Mouse (Mus musculus): ENCODE results near the gene Cfap97. TPM values are rescaled to one million over a fixed set of nuclear protein-coding genes. Genes with fewer than 3 reads are reported as not detected.
A peak's percentile ranks its signal among the peaks of the same experiment; 100 is the strongest.
"Not testable (repeated sequence)": the region's sequence is repeated elsewhere in the genome, so short reads cannot be mapped to it uniquely, and the experiment has no call there.

Gene Cfap97
- 7.5 and 8.1 TPM in 2 replicates for polyA plus RNA-seq (2012; rRNA removed)

DNA sequence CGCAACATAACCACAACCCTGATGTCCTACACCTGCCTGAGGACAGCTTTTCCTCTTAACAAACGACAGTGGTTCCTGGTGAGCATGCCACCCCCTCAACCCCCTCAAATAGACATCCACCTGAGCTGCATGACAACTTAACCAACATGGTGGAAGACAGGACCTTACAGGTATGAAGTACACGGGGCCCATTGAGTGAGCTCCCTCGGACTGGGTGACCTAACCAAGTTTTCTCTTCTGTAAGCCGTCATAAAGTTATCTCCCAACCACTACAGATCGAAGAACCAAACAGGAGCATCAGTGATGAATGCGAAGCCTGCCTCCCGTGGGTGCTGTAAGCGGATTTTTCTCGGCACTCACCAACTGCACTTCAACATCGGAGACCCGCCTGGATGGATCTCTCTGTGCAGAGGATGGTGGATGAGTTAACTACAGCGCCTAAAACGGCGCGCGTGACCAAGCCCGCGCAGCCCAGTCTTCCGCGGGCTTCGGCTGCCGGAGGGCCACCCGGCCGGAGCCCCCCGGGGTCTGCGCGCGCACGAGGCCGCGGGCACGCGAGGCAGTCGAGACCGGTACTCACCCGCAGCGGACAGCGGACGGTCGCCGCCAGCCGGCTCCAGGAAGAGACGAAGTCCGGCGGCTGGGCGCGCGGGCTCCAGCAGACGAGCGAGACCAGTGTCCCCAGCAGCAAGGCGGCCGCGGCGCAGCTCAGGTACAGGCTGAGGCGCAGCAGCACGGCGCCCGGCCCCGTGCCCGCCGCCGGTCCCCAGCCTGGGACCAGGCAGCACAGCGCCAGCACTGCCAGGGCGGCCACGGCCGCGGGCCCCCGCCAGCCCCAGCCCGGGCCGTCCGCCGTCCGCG lies at the start of gene Cfap97:
Cfap97 (plus strand) TSS at position 570 of the 861 bp plus-strand sequence.
- Histone ChIP-seq H3K27me3 (ENCODE audit: control insufficient read depth, insufficient read depth, low read length) (no peaks in the 10 kb centered on the region), H3K27ac (ENCODE audit: control insufficient read depth, insufficient read depth, low read length) (peak within 1 kb of the TSS; percentile 99), H3K4me1 (replicated peaks; ENCODE audit: control insufficient read depth, insufficient read depth, low read length) (peaks cover 7% of the 10 kb centered on the region), H3K36me3 (ENCODE audit: control insufficient read depth, insufficient read depth, low read length) (no peaks in the 10 kb centered on the region), H3K4me3 (ENCODE audit: control insufficient read depth, insufficient read depth, low read length) (peak within 1 kb of the TSS; percentile 63)
- DNase-seq, result peak; percentile 59
- 3% methylated on average over 75 of the region's 75 CpGs for WGBS
- TF ChIP-seq CTCF (IDR thresholded peaks at IDR 0.05; ENCODE audit: borderline replicate concordance, control insufficient read depth, extremely low read depth, insufficient read depth, low read length, poor library complexity) (no peak), POLR2A (IDR thresholded peaks at IDR 0.05; ENCODE audit: control insufficient read depth, extremely low read depth, insufficient read depth, low read length, poor library complexity) (no peak; the same call in 1 of the 2 replicates)

DNA sequence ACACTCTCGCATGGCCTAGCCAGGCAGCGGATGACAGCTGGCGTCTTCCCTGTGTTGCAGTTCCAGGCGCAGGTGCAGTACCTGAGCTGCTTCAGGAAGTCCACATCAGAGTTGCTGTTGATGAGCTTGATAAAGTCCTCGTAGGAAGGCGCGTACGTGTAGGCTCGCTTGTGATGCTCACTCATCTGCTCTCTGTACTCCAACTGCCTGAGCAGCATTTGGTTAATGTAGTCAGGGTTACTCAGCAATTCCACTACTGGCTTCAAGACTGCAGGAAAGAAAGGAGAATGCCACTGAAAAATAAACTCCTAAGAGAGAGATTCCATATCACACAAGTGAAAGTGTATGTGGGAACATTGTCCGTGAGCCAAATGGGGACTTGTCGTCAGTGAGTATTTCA lies 48.1 kb upstream of the Cfap97 start:
- TF ChIP-seq CTCF (IDR thresholded peaks at IDR 0.05; ENCODE audit: borderline replicate concordance, control insufficient read depth, extremely low read depth, insufficient read depth, low read length, poor library complexity) (no peak), POLR2A (IDR thresholded peaks at IDR 0.05; ENCODE audit: control insufficient read depth, extremely low read depth, insufficient read depth, low read length, poor library complexity) (no peak)
- Histone ChIP-seq H3K36me3 (ENCODE audit: control insufficient read depth, insufficient read depth, low read length) (peaks cover 15% of the 10 kb centered on the region), H3K4me3 (ENCODE audit: control insufficient read depth, insufficient read depth, low read length) (no peak overlapping the region), H3K27ac (ENCODE audit: control insufficient read depth, insufficient read depth, low read length) (no peak overlapping the region), H3K4me1 (replicated peaks; ENCODE audit: control insufficient read depth, insufficient read depth, low read length) (no peaks in the 10 kb centered on the region), H3K27me3 (ENCODE audit: control insufficient read depth, insufficient read depth, low read length) (no peaks in the 10 kb centered on the region)
- WGBS, result 85% methylated on average over 11 of the region's 11 CpGs
- no peak for DNase-seq

- Histone ChIP-seq H3K27ac (ENCODE audit: control insufficient read depth, insufficient read depth, low read length) (no peak overlapping the region), H3K4me1 (replicated peaks; ENCODE audit: control insufficient read depth, insufficient read depth, low read length) (no peaks in the 10 kb centered on the region), H3K27me3 (ENCODE audit: control insufficient read depth, insufficient read depth, low read length) (no peaks in the 10 kb centered on the region), H3K36me3 (ENCODE audit: control insufficient read depth, insufficient read depth, low read length) (peaks cover 3% of the 10 kb centered on the region; the same call in 1 of the 2 replicates), H3K4me3 (ENCODE audit: control insufficient read depth, insufficient read depth, low read length) (no peak overlapping the region)
- DNase-seq, result no peak
- no peak for TF ChIP-seq POLR2A (IDR thresholded peaks at IDR 0.05; ENCODE audit: control insufficient read depth, extremely low read depth, insufficient read depth, low read length, poor library complexity)
Observed at GRCm38 (mm10) chr8:46107690-46108089, 43.9 kb upstream of the Cfap97 start.

GRCm38 (mm10) chr8:46113421-46114170 lies 38.0 kb upstream of the Cfap97 start:
- DNase-seq; H3K4me1 ChIP-seq (replicated peaks; ENCODE audit: control insufficient read depth, insufficient read depth, low read length); H3K36me3 ChIP-seq (ENCODE audit: control insufficient read depth, insufficient read depth, low read length); H3K27ac ChIP-seq (ENCODE audit: control insufficient read depth, insufficient read depth, low read length); H3K27me3 ChIP-seq (ENCODE audit: control insufficient read depth, insufficient read depth, low read length); H3K4me3 ChIP-seq (ENCODE audit: control insufficient read depth, insufficient read depth, low read length): not testable (repeated sequence)

GRCm38 (mm10) chr8:46117172-46117571 lies 34.4 kb upstream of the Cfap97 start:
- no peak overlapping the region for H3K4me3 ChIP-seq (ENCODE audit: control insufficient read depth, insufficient read depth, low read length)
- no peaks in the 10 kb centered on the region for H3K27me3 ChIP-seq (ENCODE audit: control insufficient read depth, insufficient read depth, low read length)
- no peak overlapping the region for H3K27ac ChIP-seq (ENCODE audit: control insufficient read depth, insufficient read depth, low read length)
- WGBS, result 96% methylated on average over 3 of the region's 3 CpGs
- no peak for TF ChIP-seq CTCF (IDR thresholded peaks at IDR 0.05; ENCODE audit: borderline replicate concordance, control insufficient read depth, extremely low read depth, insufficient read depth, low read length, poor library complexity)
- TF ChIP-seq POLR2A (IDR thresholded peaks at IDR 0.05; ENCODE audit: control insufficient read depth, extremely low read depth, insufficient read depth, low read length, poor library complexity), result no peak
- H3K36me3 ChIP-seq (ENCODE audit: control insufficient read depth, insufficient read depth, low read length), result peaks cover 8% of the 10 kb centered on the region
- H3K4me1 ChIP-seq (replicated peaks; ENCODE audit: control insufficient read depth, insufficient read depth, low read length), result no peaks in the 10 kb centered on the region
- DNase-seq, result no peak

GRCm38 (mm10) chr8:46119176-46119575 lies 32.4 kb upstream of the Cfap97 start:
- WGBS, result 94% methylated on average over 3 of the region's 3 CpGs
- H3K36me3 ChIP-seq (ENCODE audit: control insufficient read depth, insufficient read depth, low read length), result peaks cover 8% of the 10 kb centered on the region
- no peak overlapping the region for H3K27ac ChIP-seq (ENCODE audit: control insufficient read depth, insufficient read depth, low read length)
- H3K4me3 ChIP-seq (ENCODE audit: control insufficient read depth, insufficient read depth, low read length), result no peak overlapping the region
- H3K4me1 ChIP-seq (replicated peaks; ENCODE audit: control insufficient read depth, insufficient read depth, low read length), result no peaks in the 10 kb centered on the region
- DNase-seq, result no peak
- no peak for TF ChIP-seq POLR2A (IDR thresholded peaks at IDR 0.05; ENCODE audit: control insufficient read depth, extremely low read depth, insufficient read depth, low read length, poor library complexity)
- no peak for TF ChIP-seq CTCF (IDR thresholded peaks at IDR 0.05; ENCODE audit: borderline replicate concordance, control insufficient read depth, extremely low read depth, insufficient read depth, low read length, poor library complexity)
- no peaks in the 10 kb centered on the region for H3K27me3 ChIP-seq (ENCODE audit: control insufficient read depth, insufficient read depth, low read length)

All from thymus, adult 2 months (tissue).